8 mouse cellular contexts compared by ENCODE assay signal in the genomic region with DNA sequence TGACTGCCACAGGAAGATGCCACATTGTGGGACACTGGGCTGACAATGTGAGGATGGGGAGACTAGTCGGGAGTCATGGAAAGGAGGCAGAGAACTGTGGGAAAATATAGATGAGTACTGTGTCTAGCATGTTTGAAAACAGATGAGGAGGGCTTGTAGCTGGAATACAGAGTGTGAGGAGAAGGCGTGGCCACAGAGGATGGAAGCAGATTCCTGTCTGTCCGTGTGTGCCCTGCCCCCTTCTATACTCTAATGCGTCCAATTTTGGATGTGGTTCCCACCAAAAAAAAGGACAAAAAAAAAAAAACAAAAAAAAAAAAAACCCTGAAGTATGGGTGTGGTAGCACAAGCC. TPM values are rescaled to one million over a fixed set of nuclear protein-coding genes. Genes with fewer than 3 reads are reported as not detected.
DNase-seq lines count a peak whose midpoint lies in the region; ATAC-seq and TF ChIP-seq lines count a peak whose summit lies in the region.

No protein-coding gene starts in this region.

- H3K9ac ChIP-seq in kidney, postnatal 0 days (ENCODE audit: low read depth, low read length), result no peak overlapping the region
- peak overlapping the region; percentile 63; the same call in 1 of the 2 replicates for H3K9ac ChIP-seq in embryonic facial prominence, embryonic 13.5 days
- no peak overlapping the region for H3K9ac ChIP-seq in intestine, embryonic 15.5 days
- H3K9ac ChIP-seq in neural tube, embryonic 12.5 days, result peak overlapping the region; percentile 48

- 58% methylated on average over 4 of the region's 4 CpGs for WGBS in kidney, postnatal 0 days
- 32% methylated on average over 4 of the region's 4 CpGs for WGBS in embryonic facial prominence, embryonic 13.5 days
- 46% methylated on average over 4 of the region's 4 CpGs for WGBS in intestine, embryonic 15.5 days
- WGBS in neural tube, embryonic 12.5 days, result 55% methylated on average over 4 of the region's 4 CpGs

- H3K4me1 ChIP-seq in kidney, postnatal 0 days (replicated peaks; ENCODE audit: insufficient read depth, low read length), result no peaks in the 10 kb centered on the region; the same call in 1 of the 2 replicates
- peaks cover 33% of the 10 kb centered on the region for H3K4me1 ChIP-seq in embryonic facial prominence, embryonic 13.5 days
- peaks cover 28% of the 10 kb centered on the region for H3K4me1 ChIP-seq in intestine, embryonic 15.5 days (replicated peaks)
- H3K4me1 ChIP-seq in neural tube, embryonic 12.5 days, result peaks cover 12% of the 10 kb centered on the region

- no peak for TF ChIP-seq CTCF in kidney, postnatal 0 days (IDR thresholded peaks at IDR 0.05; ENCODE audit: low read depth)

- no peak for ATAC-seq in kidney, postnatal 0 days (replicated peaks; ENCODE audit: low FRiP score, low read depth)
- no peak for ATAC-seq in embryonic facial prominence, embryonic 13.5 days (ENCODE audit: insufficient number of reproducible peaks, insufficient read depth, low FRiP score, low TSS enrichment, low read depth)
- peak; percentile 11; the same call in 1 of the 2 replicates for ATAC-seq in intestine, embryonic 15.5 days
- no peak for ATAC-seq in neural tube, embryonic 12.5 days (ENCODE audit: low FRiP score, low read depth)

- peak overlapping the region; percentile 21; the same call in 1 of the 2 replicates for H3K4me3 ChIP-seq in kidney, postnatal 0 days (replicated peaks; ENCODE audit: low read depth, low read length)
- H3K4me3 ChIP-seq in embryonic facial prominence, embryonic 13.5 days, result peak overlapping the region; percentile 38
- H3K4me3 ChIP-seq in intestine, embryonic 15.5 days (replicated peaks), result peak overlapping the region; percentile 35
- peak overlapping the region; percentile 33 for H3K4me3 ChIP-seq in neural tube, embryonic 12.5 days

- peak overlapping the region; percentile 62 for H3K4me2 ChIP-seq in kidney, postnatal 0 days (ENCODE audit: low read length)
- peak overlapping the region; percentile 75 for H3K4me2 ChIP-seq in embryonic facial prominence, embryonic 13.5 days
- peak overlapping the region; percentile 82 for H3K4me2 ChIP-seq in intestine, embryonic 15.5 days (replicated peaks)
- H3K4me2 ChIP-seq in neural tube, embryonic 12.5 days (replicated peaks), result peak overlapping the region; percentile 76

- H3K27ac ChIP-seq in kidney, postnatal 0 days, result no peak overlapping the region
- peak overlapping the region; percentile 62 for H3K27ac ChIP-seq in embryonic facial prominence, embryonic 13.5 days
- peak overlapping the region; percentile 38 for H3K27ac ChIP-seq in intestine, embryonic 15.5 days
- peak overlapping the region; percentile 37; the same call in 1 of the 2 replicates for H3K27ac ChIP-seq in neural tube, embryonic 12.5 days

- no peaks in the 10 kb centered on the region for H3K9me3 ChIP-seq in kidney, postnatal 0 days (replicated peaks; ENCODE audit: low read length)
- no peaks in the 10 kb centered on the region for H3K9me3 ChIP-seq in embryonic facial prominence, embryonic 13.5 days
- no peaks in the 10 kb centered on the region for H3K9me3 ChIP-seq in intestine, embryonic 15.5 days
- no peaks in the 10 kb centered on the region for H3K9me3 ChIP-seq in neural tube, embryonic 12.5 days

- H3K36me3 ChIP-seq in kidney, postnatal 0 days (ENCODE audit: insufficient read depth, low read length), result no peaks in the 10 kb centered on the region
- no peaks in the 10 kb centered on the region; the same call in 1 of the 2 replicates for H3K36me3 ChIP-seq in embryonic facial prominence, embryonic 13.5 days
- no peaks in the 10 kb centered on the region for H3K36me3 ChIP-seq in intestine, embryonic 15.5 days
- no peaks in the 10 kb centered on the region for H3K36me3 ChIP-seq in neural tube, embryonic 12.5 days

- DNase-seq in kidney, postnatal 0 days (ENCODE audit: low spot score), result no peak
- DNase-seq in kidney, postnatal 36 days, result no peak
- DNase-seq in adrenal gland, adult 8-10 months, result no peak
- no peak for DNase-seq in thymus, postnatal 14 days
- no peak for DNase-seq in T-cell, adult 2 months (ENCODE audit: low spot score)

- no peaks in the 10 kb centered on the region for H3K27me3 ChIP-seq in kidney, postnatal 0 days (ENCODE audit: insufficient read depth, low read length)
- H3K27me3 ChIP-seq in embryonic facial prominence, embryonic 13.5 days, result no peaks in the 10 kb centered on the region
- H3K27me3 ChIP-seq in intestine, embryonic 15.5 days (replicated peaks), result no peaks in the 10 kb centered on the region; the same call in 1 of the 2 replicates
- H3K27me3 ChIP-seq in neural tube, embryonic 12.5 days (replicated peaks), result no peaks in the 10 kb centered on the region; the same call in 1 of the 2 replicates

RNA-seq across cellular contexts. Expression of a gene that starts 13.4 kb away (rescaled TPM):
- 5.4 and 5.7 TPM in 2 replicates for polyA plus RNA-seq in kidney, postnatal 0 days (2015; fragmentation: Nextera tagmentation; extraction: Ambion mirVana)
- 7.7 and 8.4 TPM in 2 replicates for polyA plus RNA-seq in embryonic facial prominence, embryonic 13.5 days (2015; fragmentation: Nextera tagmentation; extraction: Ambion mirVana)
- 4.2 and 4.6 TPM in 2 replicates for polyA plus RNA-seq in intestine, embryonic 15.5 days (2015; fragmentation: Nextera tagmentation; extraction: Ambion mirVana)
- 8.3 and 9.3 TPM in 2 replicates for polyA plus RNA-seq in neural tube, embryonic 12.5 days (2016; fragmentation: Nextera tagmentation; extraction: Ambion mirVana)
- 10 to 100 TPM; 23.3 to 36.4 (median 31.8) TPM for total RNA-seq in adrenal gland, adult 8-10 months (2022)

Comparison
In these comparisons a context has a peak if more than half of its experiments do, and no peak if none do; other contexts are left out.
1. H3K9ac ChIP-seq: peak in embryonic facial prominence, embryonic 13.5 days (single experiment) and neural tube, embryonic 12.5 days (single experiment); none in kidney, postnatal 0 days (single experiment) and intestine, embryonic 15.5 days (single experiment).
2. Peak in every context shown above with its lines, with median percentiles within 50 percentile points of each other: H3K4me2 ChIP-seq and H3K4me3 ChIP-seq.